Mouse (Mus musculus): Measurements from ENCODE around the gene Cox19. TPM values are rescaled to one million over a fixed set of nuclear protein-coding genes. Genes with fewer than 3 reads are reported as not detected.
A peak's percentile ranks its signal among the peaks of the same experiment; 100 is the strongest.

Cox19 gene
- total and polyA plus RNA-seq, 3 experiments = 82.8 to 112 (median 94.8) TPM

GRCm38 (mm10) chr5:139364260-139364910, 13.2 kb upstream of the Cox19 start:
- no peaks in the 10 kb centered on the region for H3K79me2 ChIP-seq (replicated peaks; ENCODE audit: control insufficient read depth, insufficient read depth, low read length)
- H3K4me3 ChIP-seq = peak overlapping the region; percentile 29; the same call in 1 of the 2 replicates
- peaks cover 13% of the 10 kb centered on the region for H3K4me1 ChIP-seq (ENCODE audit: control insufficient read depth, insufficient read depth, low read length)
- WGBS = 12% methylated on average over 12 of the region's 12 CpGs
- peak; percentile 88 to 94 for DNase-seq
- H3K27ac ChIP-seq = peak overlapping the region; percentile 94
- H3K36me3 ChIP-seq (ENCODE audit: control insufficient read depth, insufficient read depth, low read length) = no peaks in the 10 kb centered on the region
- TF ChIP-seq EP300 (IDR thresholded peaks at IDR 0.05; ENCODE audit: insufficient read depth, low read depth, low read length) = peak; percentile 98
- peak; percentile 56; the same call in 1 of the 2 replicates for TF ChIP-seq POLR2A (IDR thresholded peaks at IDR 0.05; ENCODE audit: insufficient read depth, low read depth, low read length)
- TF ChIP-seq CTCF (IDR thresholded peaks at IDR 0.05) = no peak; the same call in 1 of the 2 replicates
- H3K9ac ChIP-seq (ENCODE audit: low read depth, low read length) = peak overlapping the region; percentile 48
- H3K27me3 ChIP-seq (ENCODE audit: control insufficient read depth, insufficient read depth, low read length) = no peaks in the 10 kb centered on the region
- intact Hi-C loops (cut with DNase I) = loop anchor here (1.0 to 5.0 kb wide), 3 partner anchors 34 to 141 kb away; no protein-coding TSS in a partner anchor

DNA sequence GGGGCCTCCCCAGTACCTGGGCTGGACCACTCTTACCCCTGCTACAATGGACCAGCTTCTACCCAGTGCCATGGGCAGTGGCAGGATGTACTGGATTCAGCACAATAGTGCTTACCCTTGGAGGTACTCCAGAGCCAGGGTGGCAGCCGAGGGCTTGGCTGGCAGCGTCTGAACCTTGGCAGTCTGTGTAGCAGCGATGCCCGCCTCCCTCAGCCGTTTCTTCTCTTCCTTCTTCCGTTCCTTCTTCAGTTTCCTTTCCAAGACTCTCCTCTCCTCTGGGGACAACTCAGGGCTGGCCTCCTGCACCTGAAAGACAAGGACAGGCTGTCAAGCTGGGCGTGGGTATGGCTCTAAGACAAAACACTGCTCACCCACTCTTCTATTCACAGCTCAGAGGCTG, 12.6 kb upstream of the Cox19 start:
- DNase-seq = no peak
- Histone ChIP-seq H3K9ac (ENCODE audit: low read depth, low read length) (peak overlapping the region; percentile 48), H3K79me2 (replicated peaks; ENCODE audit: control insufficient read depth, insufficient read depth, low read length) (no peaks in the 10 kb centered on the region), H3K4me3 (no peak overlapping the region), H3K27ac (peak overlapping the region; percentile 94), H3K36me3 (ENCODE audit: control insufficient read depth, insufficient read depth, low read length) (no peaks in the 10 kb centered on the region), H3K4me1 (ENCODE audit: control insufficient read depth, insufficient read depth, low read length) (peaks cover 13% of the 10 kb centered on the region), H3K27me3 (ENCODE audit: control insufficient read depth, insufficient read depth, low read length) (no peaks in the 10 kb centered on the region)
- 31% methylated on average over 7 of the region's 7 CpGs for WGBS
- no peak for TF ChIP-seq EP300 (IDR thresholded peaks at IDR 0.05; ENCODE audit: insufficient read depth, low read depth, low read length)
- intact Hi-C loops (cut with DNase I) = loop anchor here (1.0 to 5.0 kb wide), 3 partner anchors 34 to 141 kb away; no protein-coding TSS in a partner anchor

DNA sequence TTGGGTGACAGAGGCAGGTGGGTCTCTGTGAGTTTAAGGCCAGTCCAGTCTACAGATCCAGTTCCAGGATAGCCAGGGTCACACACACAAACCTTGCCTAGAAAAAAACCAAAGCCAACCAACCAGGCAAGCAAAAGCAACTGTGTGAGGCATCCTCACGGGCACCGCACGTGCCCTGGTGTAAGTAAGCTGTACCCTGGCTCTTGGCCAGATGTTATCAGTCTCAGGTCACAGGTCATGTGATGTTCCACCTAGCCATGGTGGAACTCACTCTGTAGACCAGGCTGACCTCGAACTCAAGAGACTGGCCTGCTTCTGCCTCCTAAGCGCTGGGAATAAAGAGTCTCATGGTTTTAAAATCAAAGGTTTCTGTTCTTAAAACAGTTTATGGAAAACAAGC, 8.0 kb upstream of the Cox19 start:
- 75% methylated on average over 5 of the region's 5 CpGs for WGBS
- no peak overlapping the region for H3K9ac ChIP-seq (ENCODE audit: low read depth, low read length)
- H3K36me3 ChIP-seq (ENCODE audit: control insufficient read depth, insufficient read depth, low read length) = no peaks in the 10 kb centered on the region
- DNase-seq = no peak
- no peak overlapping the region for H3K27ac ChIP-seq
- intact Hi-C loops (cut with DNase I) = no loop called here
- H3K4me3 ChIP-seq = no peak overlapping the region
- no peaks in the 10 kb centered on the region for H3K79me2 ChIP-seq (replicated peaks; ENCODE audit: control insufficient read depth, insufficient read depth, low read length)
- H3K4me1 ChIP-seq (ENCODE audit: control insufficient read depth, insufficient read depth, low read length) = peaks cover 4% of the 10 kb centered on the region
- TF ChIP-seq EP300 (IDR thresholded peaks at IDR 0.05; ENCODE audit: insufficient read depth, low read depth, low read length) (no peak), CTCF (IDR thresholded peaks at IDR 0.05) (no peak), POLR2A (IDR thresholded peaks at IDR 0.05; ENCODE audit: insufficient read depth, low read depth, low read length) (no peak)
- H3K27me3 ChIP-seq (ENCODE audit: control insufficient read depth, insufficient read depth, low read length) = no peaks in the 10 kb centered on the region

DNA sequence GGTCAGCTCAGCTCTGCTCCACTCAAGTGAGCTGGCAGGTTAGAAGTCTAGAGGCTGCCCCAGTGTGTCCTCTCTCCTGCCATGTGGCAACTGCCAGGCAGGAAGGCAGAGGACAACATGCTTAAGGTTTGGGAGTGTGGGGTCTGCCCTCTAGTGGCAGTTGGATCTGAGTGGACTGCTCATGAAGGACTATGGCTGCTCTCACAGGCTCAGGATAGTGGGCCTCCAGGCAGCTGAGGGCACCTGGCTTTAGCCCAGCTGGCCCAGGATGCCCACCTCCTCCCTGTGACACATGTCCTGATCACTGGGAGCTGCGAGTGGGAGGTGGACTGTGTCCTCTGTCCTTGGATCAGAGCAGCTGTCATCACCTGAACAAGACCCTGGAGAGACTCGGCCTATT, 7.4 kb upstream of the Cox19 start:
- 46% methylated on average over 2 of the region's 2 CpGs for WGBS
- peaks cover under 1% of the 10 kb centered on the region for H3K4me1 ChIP-seq (ENCODE audit: control insufficient read depth, insufficient read depth, low read length)
- no peaks in the 10 kb centered on the region for H3K79me2 ChIP-seq (replicated peaks; ENCODE audit: control insufficient read depth, insufficient read depth, low read length)
- no peak overlapping the region for H3K27ac ChIP-seq
- TF ChIP-seq CTCF (IDR thresholded peaks at IDR 0.05) = peak; percentile 74
- TF ChIP-seq EP300 (IDR thresholded peaks at IDR 0.05; ENCODE audit: insufficient read depth, low read depth, low read length) = no peak
- H3K4me3 ChIP-seq = no peak overlapping the region
- no peak for DNase-seq
- no peaks in the 10 kb centered on the region for H3K36me3 ChIP-seq (ENCODE audit: control insufficient read depth, insufficient read depth, low read length)
- no peaks in the 10 kb centered on the region for H3K27me3 ChIP-seq (ENCODE audit: control insufficient read depth, insufficient read depth, low read length)
- intact Hi-C loops (cut with DNase I) = no loop called here
- H3K9ac ChIP-seq (ENCODE audit: low read depth, low read length) = no peak overlapping the region

GRCm38 (mm10) chr5:139355235-139355772, 4.1 kb upstream of the Cox19 start:
- intact Hi-C loops (cut with DNase I) = loop anchor here (2.0 kb wide), 2 partner anchors 19 to 73 kb away; no protein-coding TSS in a partner anchor
- H3K27ac ChIP-seq = no peak overlapping the region
- no peak overlapping the region for H3K9ac ChIP-seq (ENCODE audit: low read depth, low read length)
- H3K4me3 ChIP-seq = no peak overlapping the region
- H3K79me2 ChIP-seq (replicated peaks; ENCODE audit: control insufficient read depth, insufficient read depth, low read length) = no peaks in the 10 kb centered on the region
- no peaks in the 10 kb centered on the region for H3K4me1 ChIP-seq (ENCODE audit: control insufficient read depth, insufficient read depth, low read length)
- peak; percentile 60; the same call in 1 of the 2 replicates for TF ChIP-seq EP300 (IDR thresholded peaks at IDR 0.05; ENCODE audit: insufficient read depth, low read depth, low read length)
- TF ChIP-seq CTCF (IDR thresholded peaks at IDR 0.05) = peak; percentile 96
- no peak for TF ChIP-seq POLR2A (IDR thresholded peaks at IDR 0.05; ENCODE audit: insufficient read depth, low read depth, low read length)
- DNase-seq = peak; percentile 77 to 85
- H3K36me3 ChIP-seq (ENCODE audit: control insufficient read depth, insufficient read depth, low read length) = no peaks in the 10 kb centered on the region
- WGBS = 35% methylated on average over 19 of the region's 19 CpGs
- no peaks in the 10 kb centered on the region for H3K27me3 ChIP-seq (ENCODE audit: control insufficient read depth, insufficient read depth, low read length)

- TF ChIP-seq POLR2A (IDR thresholded peaks at IDR 0.05; ENCODE audit: insufficient read depth, low read depth, low read length) (no peak), EP300 (IDR thresholded peaks at IDR 0.05; ENCODE audit: insufficient read depth, low read depth, low read length) (no peak), CTCF (IDR thresholded peaks at IDR 0.05) (no peak)
- no peak overlapping the region for H3K4me3 ChIP-seq
- no peak overlapping the region for H3K27ac ChIP-seq
- intact Hi-C loops (cut with DNase I) = loop anchor here (2.0 kb wide), 2 partner anchors 17 to 71 kb away; no protein-coding TSS in a partner anchor
- DNase-seq = no peak
- no peak overlapping the region for H3K9ac ChIP-seq (ENCODE audit: low read depth, low read length)
- 85% methylated on average over 11 of the region's 11 CpGs for WGBS
- H3K27me3 ChIP-seq (ENCODE audit: control insufficient read depth, insufficient read depth, low read length) = no peaks in the 10 kb centered on the region
- H3K79me2 ChIP-seq (replicated peaks; ENCODE audit: control insufficient read depth, insufficient read depth, low read length) = no peaks in the 10 kb centered on the region
- H3K4me1 ChIP-seq (ENCODE audit: control insufficient read depth, insufficient read depth, low read length) = no peaks in the 10 kb centered on the region
- H3K36me3 ChIP-seq (ENCODE audit: control insufficient read depth, insufficient read depth, low read length) = no peaks in the 10 kb centered on the region
Measured at GRCm38 (mm10) chr5:139353946-139354345, 2.7 kb upstream of the Cox19 start.

Measured in heart, adult 2 months (tissue).